Mouse (Mus musculus) C2C12 (cell line): Measurements from ENCODE around the gene Elmsan1.

ENCODE experiments used
- CTCF ChIP-seq: IDR thresholded peaks from one replicate; pipeline ENCODE4 v1.5.1; 2011; ENCODE audit not compliant: control insufficient read depth, insufficient read depth, insufficient read length
- FOSL1 ChIP-seq: IDR thresholded peaks from one replicate; pipeline ENCODE4 v1.8.0; 2011; ENCODE audit warnings: mild to moderate bottlenecking, low read length; ENCODE audit not compliant: poor library complexity, insufficient read depth, severe bottlenecking
- MAX ChIP-seq: IDR thresholded peaks from one replicate; pipeline ENCODE4 v1.6.1; 2011; ENCODE audit warnings: mild to moderate bottlenecking, control low read depth
- MYOG ChIP-seq: IDR thresholded peaks from one replicate; pipeline ENCODE4 v1.6.1; 2011; ENCODE audit not compliant: control insufficient read depth, insufficient read length; ENCODE audit errors: extremely low read depth
- USF1 ChIP-seq: IDR thresholded peaks from one replicate; pipeline ENCODE4 v1.6.1; 2011; ENCODE audit warnings: low read depth, mild to moderate bottlenecking, control low read depth, moderate library complexity

GRCm38 (mm10) chr12:84212297-84212696, 6.4 kb downstream of the Elmsan1 start:
- TF ChIP-seq CTCF = no peak
- no peak for TF ChIP-seq USF1
- TF ChIP-seq MAX = no peak
- TF ChIP-seq MYOG = no peak
- no peak for TF ChIP-seq FOSL1
